In genomic region chr10:60108321-60109111, GRCm38 (mm10) we compare ENCODE assay signal across 9 mouse cellular contexts. TPM values are rescaled to one million over a fixed set of nuclear protein-coding genes. Genes with fewer than 3 reads are reported as not detected.
DNase-seq lines count a peak whose midpoint lies in the region; ATAC-seq lines count a peak whose summit lies in the region.
"Had no signal": no experiment of that assay in that cellular context is flagged by ENCODE, and none has a peak within 500 bp of the region (broad histone marks: within the 10 kb centered on the region; RNA-seq: fewer than 3 reads in every experiment).

No protein-coding gene starts in this region.

- H3K9me3 ChIP-seq in kidney, embryonic 16.5 days (ENCODE audit: low read length) = no peaks in the 10 kb centered on the region
- no peaks in the 10 kb centered on the region for H3K9me3 ChIP-seq in forebrain, embryonic 16.5 days (ENCODE audit: control insufficient read depth, low read length)
- no peaks in the 10 kb centered on the region for H3K9me3 ChIP-seq in neural tube, embryonic 12.5 days
- no peaks in the 10 kb centered on the region for H3K9me3 ChIP-seq in intestine, embryonic 16.5 days (ENCODE audit: control insufficient read depth, low read length)
- H3K9me3 ChIP-seq: lung, embryonic 15.5 days had no signal

- H3K27ac ChIP-seq in kidney, embryonic 16.5 days (ENCODE audit: low read length) = peak overlapping the region; percentile 27; the same call in 1 of the 2 replicates
- no peak overlapping the region for H3K27ac ChIP-seq in forebrain, embryonic 16.5 days (ENCODE audit: low read length)
- no peak overlapping the region for H3K27ac ChIP-seq in neural tube, embryonic 12.5 days
- H3K27ac ChIP-seq in intestine, embryonic 16.5 days (ENCODE audit: low read length) = no peak overlapping the region
- H3K27ac ChIP-seq: lung, embryonic 15.5 days had no signal

- peaks cover 19% of the 10 kb centered on the region for H3K4me1 ChIP-seq in kidney, embryonic 16.5 days (ENCODE audit: insufficient read depth, low read length)
- H3K4me1 ChIP-seq in forebrain, embryonic 16.5 days (replicated peaks; ENCODE audit: control insufficient read depth, insufficient read depth, low read length) = peaks cover 28% of the 10 kb centered on the region
- peaks cover 38% of the 10 kb centered on the region for H3K4me1 ChIP-seq in neural tube, embryonic 12.5 days
- H3K4me1 ChIP-seq in intestine, embryonic 16.5 days (ENCODE audit: control insufficient read depth, insufficient read depth, low read length) = peaks cover 17% of the 10 kb centered on the region

- no peaks in the 10 kb centered on the region for H3K36me3 ChIP-seq in kidney, embryonic 16.5 days (ENCODE audit: insufficient read depth, low read length)
- H3K36me3 ChIP-seq in forebrain, embryonic 16.5 days (ENCODE audit: control insufficient read depth, insufficient read depth) = no peaks in the 10 kb centered on the region
- H3K36me3 ChIP-seq in neural tube, embryonic 12.5 days = no peaks in the 10 kb centered on the region
- no peaks in the 10 kb centered on the region for H3K36me3 ChIP-seq in intestine, embryonic 16.5 days (ENCODE audit: control insufficient read depth, insufficient read depth, low read length)
- H3K36me3 ChIP-seq: lung, embryonic 15.5 days had no signal

- H3K4me3 ChIP-seq in kidney, embryonic 16.5 days (ENCODE audit: low read length) = peak overlapping the region; percentile 68
- peak overlapping the region; percentile 72 for H3K4me3 ChIP-seq in forebrain, embryonic 16.5 days (replicated peaks; ENCODE audit: low read length)
- H3K4me3 ChIP-seq in neural tube, embryonic 12.5 days = peak overlapping the region; percentile 70
- H3K4me3 ChIP-seq in intestine, embryonic 16.5 days (ENCODE audit: low read length) = no peak overlapping the region

- no peak for ATAC-seq in kidney, embryonic 16.5 days (ENCODE audit: low FRiP score, low TSS enrichment)
- ATAC-seq in forebrain, embryonic 16.5 days = no peak
- ATAC-seq in neural tube, embryonic 12.5 days (ENCODE audit: low FRiP score, low read depth) = no peak
- no peak for ATAC-seq in intestine, embryonic 16.5 days
- no peak for ATAC-seq in megakaryocyte progenitor cell, adult 5-6 weeks (replicated peaks; ENCODE audit: poor library complexity)

- no peak for DNase-seq in kidney, postnatal 10 days
- peak; percentile 86 for DNase-seq in cerebellum, adult 9-11 months
- DNase-seq in kidney, postnatal 36 days = no peak

- H3K9ac ChIP-seq in kidney, embryonic 16.5 days (replicated peaks; ENCODE audit: low read length) = peak overlapping the region; percentile 76; the same call in 1 of the 2 replicates
- peak overlapping the region; percentile 45 for H3K9ac ChIP-seq in forebrain, embryonic 16.5 days (replicated peaks; ENCODE audit: low read depth, low read length)
- peak overlapping the region; percentile 85 for H3K9ac ChIP-seq in neural tube, embryonic 12.5 days
- H3K9ac ChIP-seq in intestine, embryonic 16.5 days (ENCODE audit: low read depth, low read length) = no peak overlapping the region
- H3K9ac ChIP-seq: lung, embryonic 15.5 days had no signal

- WGBS in kidney, embryonic 16.5 days = 46% methylated on average over 15 of the region's 17 CpGs
- 34% methylated on average over 16 of the region's 17 CpGs for WGBS in forebrain, embryonic 16.5 days
- 48% methylated on average over 17 of the region's 17 CpGs for WGBS in neural tube, embryonic 12.5 days
- WGBS in intestine, embryonic 16.5 days = 67% methylated on average over 17 of the region's 17 CpGs

- H3K4me2 ChIP-seq in kidney, embryonic 16.5 days (replicated peaks; ENCODE audit: low read depth, low read length) = peak overlapping the region; percentile 97
- peak overlapping the region; percentile 92 for H3K4me2 ChIP-seq in forebrain, embryonic 16.5 days (ENCODE audit: low read length)
- H3K4me2 ChIP-seq in neural tube, embryonic 12.5 days (replicated peaks) = peak overlapping the region; percentile 89
- H3K4me2 ChIP-seq in intestine, embryonic 16.5 days (ENCODE audit: low read depth, low read length) = no peak overlapping the region

- H3K27me3 ChIP-seq in kidney, embryonic 16.5 days (ENCODE audit: insufficient read depth, low read length) = peaks cover 29% of the 10 kb centered on the region
- H3K27me3 ChIP-seq in forebrain, embryonic 16.5 days (replicated peaks; ENCODE audit: control insufficient read depth, insufficient read depth, low read length) = no peaks in the 10 kb centered on the region
- H3K27me3 ChIP-seq in neural tube, embryonic 12.5 days (replicated peaks) = peaks cover 16% of the 10 kb centered on the region
- H3K27me3 ChIP-seq in intestine, embryonic 16.5 days (replicated peaks; ENCODE audit: control insufficient read depth, insufficient read depth, low read length) = peaks cover 31% of the 10 kb centered on the region

RNA-seq across cellular contexts. Expression of gene Spock2, which starts 2.5 kb away (rescaled TPM):
- 47.1 and 56.8 TPM in 2 replicates for polyA plus RNA-seq in kidney, embryonic 16.5 days (2015; fragmentation: Nextera tagmentation; extraction: Ambion mirVana)
- polyA plus RNA-seq in forebrain, embryonic 16.5 days (2015; fragmentation: Nextera tagmentation; extraction: Ambion mirVana) = 52.6 and 68.6 TPM in 2 replicates
- polyA plus RNA-seq in neural tube, embryonic 12.5 days (2016; fragmentation: Nextera tagmentation; extraction: Ambion mirVana) = 68.8 and 74.6 TPM in 2 replicates
- polyA plus RNA-seq in intestine, embryonic 16.5 days (2015; fragmentation: Nextera tagmentation; extraction: Ambion mirVana) = 3.4 and 3.6 TPM in 2 replicates
- 0.02 TPM in 1 of 2 replicates, not detected in the other for total RNA-seq in megakaryocyte progenitor cell, adult 5-6 weeks (2015)
- total RNA-seq in megakaryocyte progenitor cell, adult 5-6 weeks (2017) = not detected in 2 replicates

Comparison
In these comparisons a context has a peak if more than half of its experiments do, and no peak if none do; other contexts are left out.
1. RNA of gene Spock2, which starts 2.5 kb away (polyA plus RNA-seq): 68.8 to 74.6 TPM in neural tube, embryonic 12.5 days, 52.6 to 68.6 TPM in forebrain, embryonic 16.5 days and 47.1 to 56.8 TPM in kidney, embryonic 16.5 days; 3.4 to 3.6 TPM in intestine, embryonic 16.5 days; every median in the first group is over 10 times any median in the second.